Mouse (Mus musculus) stomach, embryonic 15.5 days (tissue): ENCODE measurements at regions not wholly inside any gene's neighbourhood (a gene's known extent, or its start where the extent isn't known, plus 50 kb on each side); places are given as distances from the start of the nearest gene placed in this dataset.
"Not testable (repeated sequence)": the region's sequence is repeated elsewhere in the genome, so short reads cannot be mapped to it uniquely, and the experiment has no call there.

ENCODE experiments used
- ATAC-seq: fragments of 200-750 bp; cut with Nextera tagmentation; 2 replicates; pipeline ENCODE4 v1.8.0; 2017; ENCODE audit warnings: low read depth, moderate number of reproducible peaks, moderate TSS enrichment; ENCODE audit not compliant: insufficient read depth, low FRiP score
- H3K27ac ChIP-seq: fragments of 300-500 bp; sonication (generic); 2 replicates; pipeline ENCODE4 v1.5.1; 2015; ENCODE audit warnings: mild to moderate bottlenecking, inconsistent platforms
- H3K27me3 ChIP-seq: fragments of 300-500 bp; sonication (generic); replicated peaks from 2 replicates; pipeline ENCODE4 v1.6.1; 2015; ENCODE audit warnings: inconsistent platforms
- H3K36me3 ChIP-seq: fragments of 300-500 bp; sonication (generic); 2 replicates; pipeline ENCODE4 v1.6.1; 2015; ENCODE audit warnings: inconsistent platforms
- H3K4me1 ChIP-seq: fragments of 300-500 bp; sonication (generic); 2 replicates; pipeline ENCODE4 v1.6.1; 2015; ENCODE audit warnings: inconsistent platforms
- H3K4me2 ChIP-seq: fragments of 300-500 bp; sonication (generic); 2 replicates; pipeline ENCODE4 v1.6.1; 2015; ENCODE audit warnings: mild to moderate bottlenecking, inconsistent platforms
- H3K4me3 ChIP-seq: fragments of 300-500 bp; sonication (generic); replicated peaks from 2 replicates; pipeline ENCODE4 v1.5.1; 2015; ENCODE audit warnings: inconsistent platforms
- H3K9ac ChIP-seq: fragments of 300-500 bp; sonication (generic); 2 replicates; pipeline ENCODE4 v1.6.1; 2015; ENCODE audit warnings: inconsistent platforms
- H3K9me3 ChIP-seq: fragments of 300-500 bp; sonication (generic); 2 replicates; pipeline ENCODE4 v1.6.1; 2016; ENCODE audit warnings: inconsistent platforms
- WGBS: fragments of 180-500 bp; shearing (Covaris S2); methylation state at CpG from one replicate; pipeline ENCODE4 v1.1.7; 2015; 5-methylcytosine and 5-hydroxymethylcytosine counted together

- no peaks in the 10 kb centered on the region for H3K9me3 ChIP-seq
- peaks cover 6% of the 10 kb centered on the region; the same call in 1 of the 2 replicates for H3K4me1 ChIP-seq
- H3K27me3 ChIP-seq: no peaks in the 10 kb centered on the region
- H3K4me3 ChIP-seq: no peak overlapping the region
- no peak overlapping the region for H3K9ac ChIP-seq
- whole genome bisulfite sequencing: 15% methylated on average over 11 of the region's 11 CpGs
- H3K36me3 ChIP-seq: no peaks in the 10 kb centered on the region
- no peak overlapping the region for H3K4me2 ChIP-seq
- no peak overlapping the region for H3K27ac ChIP-seq
- peak; percentile 66 for ATAC-seq
Measured at GRCm38 (mm10) chr4:124385106-124386055, 225.2 kb downstream of the 3100002H09Rik start.

GRCm38 (mm10) chr4:124376504-124376903 is 234.1 kb downstream of the 3100002H09Rik start:
- Histone ChIP-seq H3K27me3 (no peaks in the 10 kb centered on the region), H3K27ac (no peak overlapping the region), H3K4me1 (no peaks in the 10 kb centered on the region), H3K9ac (no peak overlapping the region), H3K9me3 (no peaks in the 10 kb centered on the region), H3K36me3 (no peaks in the 10 kb centered on the region), H3K4me3 (no peak overlapping the region), H3K4me2 (no peak overlapping the region)
- 58% methylated on average over 5 of the region's 5 CpGs for WGBS
- no peak for ATAC-seq

DNA sequence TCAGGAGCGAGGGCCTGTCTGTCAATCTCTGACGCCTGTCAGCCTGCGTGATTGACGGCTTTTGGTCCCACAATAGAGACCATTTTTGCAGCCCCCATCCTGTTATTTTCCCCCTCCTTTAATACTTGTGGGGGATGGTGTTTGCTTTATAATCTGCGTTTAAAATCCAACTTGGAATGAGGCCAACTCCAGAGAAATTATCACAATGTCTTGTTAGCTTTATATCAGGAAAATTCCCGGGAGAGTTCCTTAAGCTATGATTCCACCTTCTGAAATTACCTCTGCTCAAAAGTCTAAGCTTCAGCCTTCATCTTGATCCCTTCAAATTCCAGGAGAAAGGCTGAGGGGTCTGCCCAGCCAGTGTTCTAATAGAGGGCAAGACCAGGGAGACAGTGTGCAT is 235.0 kb downstream of the 3100002H09Rik start:
- ATAC-seq: no peak
- H3K9ac ChIP-seq: no peak overlapping the region
- no peaks in the 10 kb centered on the region for H3K4me1 ChIP-seq
- H3K9me3 ChIP-seq: no peaks in the 10 kb centered on the region
- no peaks in the 10 kb centered on the region for H3K27me3 ChIP-seq
- no peak overlapping the region for H3K4me3 ChIP-seq
- H3K4me2 ChIP-seq: no peak overlapping the region
- no peaks in the 10 kb centered on the region for H3K36me3 ChIP-seq
- no peak overlapping the region for H3K27ac ChIP-seq
- 52% methylated on average over 6 of the region's 6 CpGs for WGBS

DNA sequence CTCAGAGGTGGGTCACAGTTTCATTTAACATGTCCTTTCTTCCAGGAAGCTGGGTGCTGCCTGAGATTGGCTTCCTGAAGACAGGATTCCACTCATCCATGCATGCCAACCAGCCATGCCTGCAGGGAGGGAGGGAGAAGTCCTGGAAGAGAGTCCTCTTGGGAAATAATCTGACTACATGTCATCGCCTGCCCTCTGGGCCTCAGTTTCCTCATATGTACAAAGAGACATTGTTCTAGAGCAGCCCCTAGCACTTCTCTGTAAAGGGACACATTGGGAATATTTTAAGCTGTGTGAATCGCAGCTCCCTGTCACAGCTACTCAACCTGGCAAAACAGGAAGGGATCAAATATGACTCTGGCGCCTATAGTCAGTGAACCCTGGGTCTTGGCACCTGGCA is 241.8 kb downstream of the 3100002H09Rik start:
- WGBS: 75% methylated on average over 3 of the region's 3 CpGs
- Histone ChIP-seq H3K27me3 (no peaks in the 10 kb centered on the region), H3K4me2 (no peak overlapping the region), H3K9me3 (no peaks in the 10 kb centered on the region), H3K4me1 (no peaks in the 10 kb centered on the region), H3K27ac (no peak overlapping the region), H3K4me3 (no peak overlapping the region), H3K36me3 (no peaks in the 10 kb centered on the region), H3K9ac (no peak overlapping the region)
- no peak for ATAC-seq

GRCm38 (mm10) chr4:124368085-124368484 is 242.5 kb downstream of the 3100002H09Rik start:
- no peak overlapping the region for H3K27ac ChIP-seq
- no peaks in the 10 kb centered on the region for H3K4me1 ChIP-seq
- H3K27me3 ChIP-seq: no peaks in the 10 kb centered on the region
- no peak for ATAC-seq
- H3K4me3 ChIP-seq: no peak overlapping the region
- WGBS: 84% methylated on average over 10 of the region's 10 CpGs
- H3K9ac ChIP-seq: no peak overlapping the region
- no peak overlapping the region for H3K4me2 ChIP-seq
- H3K36me3 ChIP-seq: no peaks in the 10 kb centered on the region
- no peaks in the 10 kb centered on the region for H3K9me3 ChIP-seq

DNA sequence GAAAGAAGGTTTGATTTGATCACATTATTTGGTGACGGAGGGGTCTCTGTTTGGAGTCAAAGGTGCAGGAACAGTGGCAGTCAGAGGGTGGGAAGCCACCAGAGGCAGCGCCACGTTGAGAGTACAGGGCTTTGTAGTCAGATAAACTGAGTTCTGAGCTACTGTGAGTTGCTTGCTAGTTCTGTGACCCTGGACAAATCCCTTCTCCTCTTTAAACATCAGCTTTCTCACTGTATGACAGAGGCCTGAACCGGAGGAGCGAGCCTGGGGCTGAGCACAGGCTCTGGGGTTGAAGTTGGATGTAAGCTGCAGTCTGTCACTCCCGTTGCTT is 250.1 kb downstream of the 3100002H09Rik start:
- no peak overlapping the region for H3K4me3 ChIP-seq
- no peaks in the 10 kb centered on the region for H3K36me3 ChIP-seq
- H3K27me3 ChIP-seq: no peaks in the 10 kb centered on the region
- H3K9me3 ChIP-seq: no peaks in the 10 kb centered on the region
- H3K9ac ChIP-seq: no peak overlapping the region
- ATAC-seq: no peak
- no peaks in the 10 kb centered on the region for H3K4me1 ChIP-seq
- WGBS: 61% methylated on average over 6 of the region's 6 CpGs
- no peak overlapping the region for H3K4me2 ChIP-seq
- no peak overlapping the region for H3K27ac ChIP-seq

DNA sequence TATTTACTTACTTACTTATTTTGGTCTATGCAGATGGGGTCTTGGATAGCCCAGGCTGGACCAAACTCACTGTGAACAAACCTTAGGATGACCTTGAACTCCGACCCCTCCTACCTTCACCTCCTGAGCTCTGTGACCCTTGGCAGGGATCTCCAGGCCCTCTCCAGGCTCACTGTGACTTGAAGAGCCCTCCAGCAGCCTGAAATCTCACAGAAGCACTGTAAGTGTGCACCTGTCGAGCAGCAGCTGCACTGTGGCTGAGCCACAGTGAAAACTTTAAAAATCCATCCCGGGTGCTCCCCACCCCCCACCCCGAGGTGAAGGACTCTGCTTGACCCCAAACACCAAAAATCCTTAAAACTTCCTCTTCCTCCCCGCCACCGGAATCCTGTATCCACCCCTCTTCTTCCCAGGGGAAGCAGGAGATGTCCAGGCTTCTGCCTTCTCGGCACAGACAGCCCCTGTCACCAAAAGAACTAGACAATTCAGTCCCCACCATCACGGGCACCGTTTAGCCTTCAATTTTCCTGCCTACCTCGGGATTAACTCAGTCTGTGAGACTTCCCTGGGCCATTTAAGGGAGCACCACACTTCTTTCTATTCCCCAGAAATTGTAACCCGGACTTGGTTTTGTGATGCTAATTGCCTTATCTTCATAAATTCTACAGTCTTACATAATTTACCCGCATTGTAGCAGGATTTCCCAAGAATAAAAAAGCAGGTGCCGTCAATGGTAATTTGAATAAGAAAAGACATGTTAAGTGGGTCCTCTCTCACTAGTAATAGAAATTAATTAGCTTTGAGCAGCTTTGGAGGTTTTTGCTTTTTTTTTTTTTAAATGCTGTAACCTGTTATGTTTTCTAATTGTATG is 250.7 kb downstream of the 3100002H09Rik start:
- Histone ChIP-seq H3K4me1 (no peaks in the 10 kb centered on the region), H3K4me2 (no peak overlapping the region), H3K27ac (no peak overlapping the region), H3K9ac (no peak overlapping the region), H3K4me3 (no peak overlapping the region), H3K9me3 (no peaks in the 10 kb centered on the region), H3K27me3 (no peaks in the 10 kb centered on the region), H3K36me3 (no peaks in the 10 kb centered on the region)
- WGBS: 44% methylated on average over 13 of the region's 13 CpGs
- no peak for ATAC-seq

- ATAC-seq: peak; percentile 65; the same call in 1 of the 2 replicates
Measured at GRCm38 (mm10) chr4:124358456-124358855, 252.1 kb downstream of the 3100002H09Rik start.

GRCm38 (mm10) chr4:124350361-124350760 is 260.2 kb downstream of the 3100002H09Rik start:
- Histone ChIP-seq H3K36me3 (no peaks in the 10 kb centered on the region), H3K4me2 (no peak overlapping the region), H3K4me1 (no peaks in the 10 kb centered on the region), H3K27me3 (no peaks in the 10 kb centered on the region), H3K9ac (no peak overlapping the region), H3K4me3 (no peak overlapping the region), H3K27ac (no peak overlapping the region), H3K9me3 (no peaks in the 10 kb centered on the region)
- WGBS: 89% methylated on average over 3 of the region's 3 CpGs
- no peak for ATAC-seq

More at GRCm38 (mm10) chr4:124358456-124358855, 252.1 kb downstream of the 3100002H09Rik start:
- not testable (repeated sequence) for H3K4me2 ChIP-seq, H3K36me3 ChIP-seq, H3K9me3 ChIP-seq, H3K4me3 ChIP-seq, H3K27ac ChIP-seq, H3K9ac ChIP-seq, H3K4me1 ChIP-seq, H3K27me3 ChIP-seq
- WGBS: 6% methylated on average over 3 of the region's 8 CpGs

- Histone ChIP-seq H3K4me2 (no peak overlapping the region), H3K27ac (no peak overlapping the region), H3K27me3 (no peaks in the 10 kb centered on the region), H3K4me1 (no peaks in the 10 kb centered on the region), H3K36me3 (no peaks in the 10 kb centered on the region), H3K9ac (no peak overlapping the region), H3K9me3 (no peaks in the 10 kb centered on the region), H3K4me3 (no peak overlapping the region)
- 48% methylated on average over 15 of the region's 15 CpGs for whole genome bisulfite sequencing
- ATAC-seq: no peak
Measured at GRCm38 (mm10) chr4:124349610-124350295, 260.9 kb downstream of the 3100002H09Rik start.

DNA sequence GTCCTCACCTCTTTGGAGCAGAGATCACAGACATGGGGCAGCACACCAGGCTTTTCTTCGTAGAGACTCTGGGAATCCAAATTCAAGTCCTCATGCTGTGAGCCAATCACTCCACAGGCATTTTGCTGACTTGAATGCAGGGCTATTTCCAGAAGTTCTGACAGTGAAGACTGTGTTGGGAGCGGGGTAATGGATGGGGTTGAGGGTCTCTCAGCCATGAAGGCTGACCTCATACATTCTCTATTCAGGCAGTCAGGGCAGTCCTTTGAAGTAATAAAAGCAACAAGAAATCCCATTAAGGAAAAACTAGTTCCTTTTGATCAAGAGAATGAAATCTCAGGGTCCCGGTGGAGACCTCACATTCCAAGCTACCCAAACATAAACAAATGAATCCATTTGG is 261.5 kb downstream of the 3100002H09Rik start:
- H3K36me3 ChIP-seq: no peaks in the 10 kb centered on the region; the same call in 1 of the 2 replicates
- WGBS: 34% methylated on average over 3 of the region's 3 CpGs
- no peaks in the 10 kb centered on the region for H3K27me3 ChIP-seq
- no peak overlapping the region for H3K4me3 ChIP-seq
- no peak overlapping the region for H3K9ac ChIP-seq
- no peak for ATAC-seq
- no peak overlapping the region for H3K4me2 ChIP-seq
- no peak overlapping the region for H3K27ac ChIP-seq
- H3K9me3 ChIP-seq: no peaks in the 10 kb centered on the region
- no peaks in the 10 kb centered on the region for H3K4me1 ChIP-seq
